Mouse (Mus musculus) Patski (cell line): ENCODE data around the gene Pknox1. TPM values are rescaled to one million over a fixed set of nuclear protein-coding genes. Genes with fewer than 3 reads are reported as not detected.
A peak's percentile ranks its signal among the peaks of the same experiment; 100 is the strongest.
"Not testable (repeated sequence)": the region's sequence is repeated elsewhere in the genome, so short reads cannot be mapped to it uniquely, and the experiment has no call there.

Experiments used
- ATAC-seq: fragments of 100-300 bp; one replicate; pipeline ENCODE4 v1.8.0; 2021
- CTCF ChIA-PET: fragments of 350-600 bp; sonication (Branson Sonifier 250); formaldehyde crosslinking; loops from one replicate; lab custom pipeline; 2022; ENCODE audit warnings: inconsistent platforms; lab: Charles Lee
- POLR2A ChIA-PET: fragments of 350-600 bp; sonication (Branson Sonifier 250); formaldehyde crosslinking; loops from one replicate; lab custom pipeline; 2022; ENCODE audit warnings: antibody characterized with exemption, inconsistent platforms; lab: Charles Lee
- DNase-seq: peaks from one replicate; pipeline ENCODE4 v3.0.0-alpha.2; 2011; ENCODE audit warnings: low read depth, low spot score
- H3K27me3 ChIP-seq: fragments of 371-371 bp; one replicate; pipeline ENCODE4 v1.5.1; 2021
- CTCF ChIP-seq: fragments of 100-300 bp; IDR thresholded peaks from one replicate; pipeline ENCODE4 v1.5.1; 2021
- in situ Hi-C: fragments of 300-500 bp; cut with MboI; formaldehyde crosslinking; loops from 3 replicates; pipeline ENCODE4 v1.11.1; 2018; ENCODE audit warnings: low pct_unique_long_range_greater_than_20kb, mixed read lengths
- polyA plus RNA-seq: library from polyadenylated mRNA; unstranded; gene quantifications from one replicate; pipeline ENCODE4 v1.2.3, GENCODE M21; 2021

The Pknox1 gene
- polyA plus RNA-seq, 1 experiment from 2014 or later: 17.8 TPM

- TF ChIP-seq CTCF: no peak
- H3K27me3 ChIP-seq: no peaks in the 10 kb centered on the region
- in situ Hi-C loops: no loop called here
- ChIA-PET CTCF (interaction anchor here (1.7 to 2.8 kb wide), 2 partner anchors 8 to 12 kb away, joined by 3 to 9 read pairs; no protein-coding TSS in a partner anchor), POLR2A (interaction anchor here (0.7 kb wide), 1 partner anchor 9 kb away, joined by 6 read pairs; no protein-coding TSS in a partner anchor)
- ATAC-seq (no peak), DNase-seq (no peak)
Measured at GRCm38 (mm10) chr17:31549389-31549788, 15.1 kb upstream of the Pknox1 start.

DNA sequence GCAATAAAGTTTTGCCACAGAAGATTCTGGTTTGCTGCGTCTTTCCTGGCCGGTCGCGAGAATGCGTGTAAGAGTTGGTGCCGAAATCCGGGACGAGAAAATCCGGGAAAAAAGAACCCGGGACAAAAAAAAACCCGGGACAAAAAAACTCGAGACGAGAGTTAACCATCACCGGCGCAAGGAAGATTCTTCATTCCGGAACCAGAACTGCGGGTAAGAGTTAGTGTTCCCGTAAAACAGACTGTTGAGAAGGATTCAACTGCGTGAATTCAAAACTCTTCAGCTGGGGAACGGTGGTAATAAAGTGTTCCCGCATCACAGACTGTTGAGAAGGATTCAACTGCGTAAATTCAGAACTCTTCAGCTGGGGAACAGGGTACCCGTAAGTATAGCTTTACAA lies 11.9 kb upstream of the Pknox1 start:
- DNase-seq, H3K27me3 ChIP-seq, POLR2A ChIA-PET, in situ Hi-C loops, ATAC-seq, CTCF ChIA-PET: not testable (repeated sequence)

DNA sequence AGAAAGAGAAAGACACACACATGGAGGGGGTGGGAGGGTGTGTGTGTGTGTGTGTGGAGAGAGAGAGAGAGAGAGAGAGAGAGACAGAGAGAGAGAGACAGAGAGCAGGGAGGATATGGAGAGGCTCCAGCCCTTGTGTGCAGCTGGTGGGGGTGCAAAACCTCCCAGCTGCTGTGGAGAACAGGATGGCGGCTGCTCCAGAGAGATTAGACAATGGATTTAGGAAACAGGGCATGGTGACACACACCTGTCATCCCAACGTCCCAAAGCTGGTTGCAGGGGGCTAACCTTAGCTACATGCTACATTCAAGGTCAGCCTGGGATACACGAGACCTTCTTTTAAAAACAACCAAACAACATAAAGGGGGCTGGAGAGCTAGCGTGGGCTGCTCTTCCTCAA lies 8.3 kb upstream of the Pknox1 start:
- H3K27me3 ChIP-seq: no peaks in the 10 kb centered on the region
- ChIA-PET POLR2A (no interaction called here), CTCF (interaction anchor here (1.1 to 2.9 kb wide), 2 partner anchors 8 to 32 kb away, joined by 3 to 9 read pairs; no protein-coding TSS in a partner anchor)
- no peak for ATAC-seq
- no peak for DNase-seq
- in situ Hi-C loops: no loop called here
- TF ChIP-seq CTCF: no peak

DNA sequence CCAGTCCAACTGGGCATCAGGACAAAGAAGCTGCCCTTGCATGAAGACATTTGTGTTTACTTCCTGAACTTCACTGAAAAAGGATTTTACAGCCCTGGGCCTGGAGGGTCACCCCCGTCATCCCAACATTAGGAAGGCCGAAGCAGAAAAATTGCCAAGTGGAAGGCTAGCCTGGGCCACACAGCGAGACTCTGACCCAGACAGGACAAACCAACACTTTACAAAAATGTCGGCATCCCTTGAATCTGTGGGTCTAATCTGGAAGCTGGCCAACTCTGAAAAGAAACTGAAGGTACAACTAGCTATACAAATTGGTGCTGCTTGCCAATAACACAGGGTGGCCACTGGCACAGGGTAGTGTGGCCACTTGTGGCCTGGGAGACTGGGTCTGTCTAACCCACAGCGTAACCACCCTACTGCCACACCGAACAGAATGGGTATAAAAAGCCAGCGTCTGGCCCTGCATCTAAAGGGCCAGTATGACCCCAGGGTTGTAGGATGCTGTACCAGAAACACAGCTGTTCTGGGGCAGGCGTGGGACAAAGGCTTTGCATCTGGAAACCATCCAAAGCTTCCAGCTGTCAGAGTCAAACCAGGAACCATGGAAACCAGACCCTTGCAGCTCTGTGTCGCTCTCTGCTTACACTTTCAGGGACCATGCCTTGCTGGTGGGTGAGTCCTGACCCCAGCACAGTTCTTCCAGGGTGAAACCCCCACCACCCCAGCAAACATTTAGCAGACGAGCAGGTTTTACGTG lies 7.2 kb upstream of the Pknox1 start:
- in situ Hi-C loops: no loop called here
- CTCF ChIA-PET: interaction anchor here (1.9 to 2.9 kb wide), 2 partner anchors 9 to 22 kb away, joined by 4 to 9 read pairs; no protein-coding TSS in a partner anchor
- DNase-seq (no peak), ATAC-seq (no peak)
- POLR2A ChIA-PET: interaction anchor here (0.9 kb wide), 1 partner anchor 8 kb away, joined by 6 read pairs; no protein-coding TSS in a partner anchor
- H3K27me3 ChIP-seq: no peaks in the 10 kb centered on the region
- TF ChIP-seq CTCF: no peak

GRCm38 (mm10) chr17:31557947-31558542 lies 6.5 kb upstream of the Pknox1 start:
- POLR2A ChIA-PET: interaction anchor here (0.6 to 0.9 kb wide), 2 partner anchors 9 to 39 kb away, joined by 4 to 6 read pairs; no protein-coding TSS in a partner anchor
- CTCF ChIA-PET: interaction anchor here (1.9 to 2.9 kb wide), 2 partner anchors 10 to 23 kb away, joined by 4 to 9 read pairs; no protein-coding TSS in a partner anchor
- ATAC-seq (no peak), DNase-seq (no peak)
- in situ Hi-C loops: no loop called here
- no peaks in the 10 kb centered on the region for H3K27me3 ChIP-seq
- no peak for TF ChIP-seq CTCF

DNA sequence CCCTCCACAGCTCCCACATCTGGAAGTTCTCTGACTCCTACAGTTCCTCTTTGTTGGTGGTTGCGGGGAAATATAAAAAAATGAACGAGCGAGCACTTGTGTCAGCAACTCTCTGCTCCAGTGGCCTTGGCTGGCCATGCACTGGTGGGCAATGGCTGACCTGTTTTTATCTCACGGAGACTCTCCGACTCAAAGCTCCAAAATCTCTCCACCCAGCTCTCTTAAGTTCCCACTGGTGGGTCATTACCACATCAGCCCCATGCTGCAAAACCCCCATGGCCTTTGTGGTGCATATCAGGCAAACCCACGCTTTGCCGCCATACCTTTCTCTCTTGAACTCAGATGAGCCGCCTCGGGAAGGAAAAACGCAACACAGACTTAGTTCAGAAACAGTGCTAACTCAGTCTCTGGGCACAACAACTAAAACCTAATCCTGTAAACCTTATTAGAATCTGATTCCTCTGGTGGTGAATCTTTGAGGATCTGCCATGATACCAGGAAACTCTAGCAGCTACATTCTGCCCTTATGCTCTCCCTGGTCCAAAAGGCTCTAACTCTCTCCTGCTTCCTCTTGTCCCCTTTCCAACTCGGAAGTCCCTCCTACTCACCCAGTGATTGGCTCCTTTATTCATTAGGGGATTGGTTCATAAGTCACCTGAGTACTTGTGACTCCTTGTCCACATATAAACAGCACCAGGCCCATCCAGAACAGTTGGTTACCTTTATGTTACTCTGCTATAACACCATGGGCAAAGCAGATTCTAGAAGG lies 5.3 kb upstream of the Pknox1 start:
- DNase-seq (no peak), ATAC-seq (no peak)
- no peaks in the 10 kb centered on the region for H3K27me3 ChIP-seq
- in situ Hi-C loops: no loop called here
- ChIA-PET CTCF (interaction anchor here (1.9 kb wide), 1 partner anchor 24 kb away, joined by 4 read pairs; no protein-coding TSS in a partner anchor), POLR2A (no interaction called here)
- TF ChIP-seq CTCF: no peak

DNA sequence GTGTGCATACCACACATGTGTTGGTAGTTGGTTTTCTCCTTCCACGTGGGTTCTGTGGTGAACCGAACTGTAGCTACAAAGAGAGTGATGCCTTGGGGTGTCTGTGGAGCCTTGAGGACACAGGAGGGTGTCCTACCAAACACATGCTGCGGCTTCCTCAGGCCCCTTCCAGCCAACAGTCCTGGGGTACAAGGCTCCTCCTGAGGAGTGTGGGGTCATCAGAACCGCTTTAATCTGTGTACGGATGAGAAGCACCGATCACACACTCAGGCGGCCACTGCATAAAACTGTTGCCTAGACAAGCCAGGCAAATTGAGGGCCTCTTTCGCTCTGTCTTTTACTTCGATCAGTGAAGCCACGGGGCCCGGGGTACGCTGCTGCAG lies 911 bp upstream of the Pknox1 start:
- ChIA-PET POLR2A (interaction anchor here (0.6 to 1.1 kb wide), 4 partner anchors 27 to 215 kb away, joined by 3 to 5 read pairs (median 4); no protein-coding TSS in a partner anchor), CTCF (interaction anchor here (1.0 kb wide), 1 partner anchor 122 kb away, joined by 3 read pairs; no protein-coding TSS in a partner anchor)
- DNase-seq (no peak), ATAC-seq (no peak)
- no peak for TF ChIP-seq CTCF
- in situ Hi-C loops: no loop called here
- no peaks in the 10 kb centered on the region for H3K27me3 ChIP-seq

GRCm38 (mm10) chr17:31564858-31565140 lies 265 bp downstream of the Pknox1 start:
- TF ChIP-seq CTCF: no peak
- no peak for ATAC-seq

GRCm38 (mm10) chr17:31565141-31566056 lies 865 bp downstream of the Pknox1 start:
- CTCF ChIA-PET: interaction anchor here (0.6 to 2.2 kb wide), 4 partner anchors 10 to 99 kb away, joined by 3 to 8 read pairs (median 4); partner anchors contain the start of genes Ndufv3 and Wdr4
- POLR2A ChIA-PET: interaction anchor here (1.1 kb wide), 2 partner anchors 30 to 90 kb away, joined by 3 read pairs; no protein-coding TSS in a partner anchor
- in situ Hi-C loops: no loop called here
- no peak for TF ChIP-seq CTCF
- ATAC-seq (peak; percentile 37), DNase-seq (no peak)
- H3K27me3 ChIP-seq: no peaks in the 10 kb centered on the region

More at GRCm38 (mm10) chr17:31564858-31565140, 265 bp downstream of the Pknox1 start:
- ChIA-PET CTCF (no interaction called here), POLR2A (interaction anchor here (1.1 kb wide), 1 partner anchor 91 kb away, joined by 3 read pairs; no protein-coding TSS in a partner anchor)
- H3K27me3 ChIP-seq: no peaks in the 10 kb centered on the region
- in situ Hi-C loops: no loop called here
- DNase-seq: no peak
